Mouse (Mus musculus) liver, embryonic 14 days (tissue): ENCODE results near the gene Pgc. TPM values are rescaled to one million over a fixed set of nuclear protein-coding genes. Genes with fewer than 3 reads are reported as not detected.

Source experiments
- polyA plus RNA-seq: library from polyadenylated mRNA; depleted of rRNA; stranded (reverse); fragments of >200 nt; gene quantifications from 2 replicates; pipeline ENCODE4 v1.2.3, GENCODE M21; 2012; rRNA removed

Pgc gene
- polyA plus RNA-seq: not detected in 2 replicates

GRCm38 (mm10) chr17:47726566-47726965 lies at the start of gene Pgc:
Gene Pgc (plus strand): TSS chr17:47726842.

GRCm38 (mm10) chr17:47688344-47688607 lies 38.4 kb upstream of the Pgc start, which contains the start of gene Tomm6:
Gene Tomm6 (minus strand): TSS chr17:47688386.

GRCm38 (mm10) chr17:47688608-47689575 lies 37.8 kb upstream of the Pgc start, which contains the start of gene Frs3:
Gene Frs3 (plus strand): TSS chr17:47689030.

GRCm38 (mm10) chr17:47694442-47694502 lies 32.4 kb upstream of the Pgc start, which contains the start of gene Gm21981:
Gene Gm21981 (minus strand): TSS chr17:47694455.

GRCm38 (mm10) chr17:47694503-47695336 lies 31.9 kb upstream of the Pgc start, which contains the start of gene Prickle4:
Gene Prickle4 (minus strand): TSS chr17:47694736.

GRCm38 (mm10) chr17:47736856-47737255 lies 10.2 kb downstream of the Pgc start, which contains the start of gene Tfeb:
Gene Tfeb (plus strand): TSS chr17:47737030.

Other genes with a start within 250 kb of the Pgc start
- gene Taf8, start 224.6 kb upstream of the Pgc start, polyA plus RNA-seq: 15.4 and 16.7 TPM in 2 replicates
- gene Ccnd3, start 221.8 kb upstream of the Pgc start, polyA plus RNA-seq: 179 and 198 TPM in 2 replicates
- gene Bysl, start 115.3 kb upstream of the Pgc start, polyA plus RNA-seq: 10.9 and 12.9 TPM in 2 replicates
- 21.0 and 24.1 TPM in 2 replicates for gene Med20, start 115.3 kb upstream of the Pgc start, polyA plus RNA-seq
- gene Gm20517, start 115.3 kb upstream of the Pgc start, polyA plus RNA-seq: 0.83 and 1.2 TPM in 2 replicates
- gene Usp49, start 96.2 kb upstream of the Pgc start, polyA plus RNA-seq: 6.2 and 7.2 TPM in 2 replicates
- 45.6 and 70.2 TPM in 2 replicates for gene Tomm6, start 38.5 kb upstream of the Pgc start, polyA plus RNA-seq
- gene Frs3, start 37.8 kb upstream of the Pgc start, polyA plus RNA-seq: 2.4 and 2.6 TPM in 2 replicates
- gene Gm21981, start 32.4 kb upstream of the Pgc start, polyA plus RNA-seq: 0.25 and 0.27 TPM in 2 replicates
- 0.15 TPM in 1 of 2 replicates, not detected in the other for gene Prickle4, start 32.1 kb upstream of the Pgc start, polyA plus RNA-seq
- gene Tfeb, start 10.2 kb downstream of the Pgc start, polyA plus RNA-seq: 2.5 and 2.8 TPM in 2 replicates
- 4.8 and 5.1 TPM in 2 replicates for gene Mdfi, start 107.8 kb downstream of the Pgc start, polyA plus RNA-seq
- 7.8 and 8.1 TPM in 2 replicates for gene Foxp4, start 197.8 kb downstream of the Pgc start, polyA plus RNA-seq